Mouse (Mus musculus): Measurements from ENCODE around the gene Tdp2. TPM values are rescaled to one million over a fixed set of nuclear protein-coding genes. Genes with fewer than 3 reads are reported as not detected.

Gene Tdp2
- total and polyA plus RNA-seq, 3 experiments: 37.4 to 96.6 (median 44.5) TPM

DNA sequence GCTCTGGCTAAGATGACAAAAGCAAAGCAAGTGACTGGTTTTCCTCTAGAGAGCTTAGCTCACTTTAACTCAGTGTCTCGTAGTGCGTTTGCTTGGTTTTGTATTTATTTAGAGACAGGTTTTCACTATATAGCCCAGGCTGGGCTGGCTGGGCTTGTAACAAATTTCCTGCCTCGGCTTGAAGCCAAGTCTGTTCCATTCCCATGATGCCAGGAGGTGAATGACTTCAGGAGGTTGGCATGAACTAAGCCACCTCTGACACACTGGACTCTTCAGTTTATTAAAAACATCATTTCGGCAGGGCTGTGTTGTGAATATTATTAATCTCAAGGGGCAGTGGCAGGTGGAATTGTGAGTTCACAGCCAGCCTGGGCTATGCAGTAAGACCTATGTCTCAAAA is 5.9 kb upstream of the Tdp2 start:
- Histone ChIP-seq H3K9ac (ENCODE audit: insufficient read depth, low read depth) (no peak overlapping the region), H3K79me2 (replicated peaks; ENCODE audit: control insufficient read depth, extremely low read depth, insufficient read depth, poor library complexity, severe bottlenecking) (no peaks in the 10 kb centered on the region; the same call in none of the 2 replicates), H3K36me3 (replicated peaks in 1 of 2; ENCODE audit: control insufficient read depth in 1 of 2, insufficient read depth in 1 of 2, low read length in 1 of 2) (peaks cover 9 to 48% of the 10 kb centered on the region in 2 experiments), H3K27me3 (replicated peaks) (no peaks in the 10 kb centered on the region), H3K4me1 (ENCODE audit: control insufficient read depth in 1 of 2, insufficient read depth in 2 of 2) (peaks cover 0 to 9% of the 10 kb centered on the region in 2 experiments; a peak in 1 of 4 replicates), H3K4me3 (replicated peaks in 1 of 3; ENCODE audit: low read depth in 2 of 3, low read length in 2 of 3, poor library complexity in 1 of 3) (no peak overlapping the region), H3K27ac (ENCODE audit: insufficient read depth, low read depth) (no peak overlapping the region), H3K4me2 (ENCODE audit: insufficient read depth, low read depth, poor library complexity, severe bottlenecking) (no peak overlapping the region), H3K9me3 (replicated peaks; ENCODE audit: low read length) (no peaks in the 10 kb centered on the region)
- dilution Hi-C loops (cut with MboI; ENCODE audit: extremely low pct_ligation_motif_present, extremely low pct_unique_long_range_greater_than_20kb, low sequenced_read_pairs) (no loop called here), in situ Hi-C loops (cut with MboI; ENCODE audit: low pct_ligation_motif_present, low pct_unique_long_range_greater_than_20kb, low sequenced_read_pairs) (no loop called here)
- no peak for TF ChIP-seq ELF1 (IDR thresholded peaks at IDR 0.05; ENCODE audit: low read depth, low read length)
- TF ChIP-seq NELFE (IDR thresholded peaks at IDR 0.05; ENCODE audit: low read depth, low read length): no peak
- TF ChIP-seq SIN3A (IDR thresholded peaks at IDR 0.05; ENCODE audit: low read length): no peak
- no peak for TF ChIP-seq IRF4 (IDR thresholded peaks at IDR 0.05; ENCODE audit: low read depth, low read length)
- no peak for TF ChIP-seq CHD1 (IDR thresholded peaks at IDR 0.05; ENCODE audit: low read depth, low read length)
- no peak for TF ChIP-seq PAX5 (IDR thresholded peaks at IDR 0.05; ENCODE audit: low read length)
- no peak for TF ChIP-seq POLR2AphosphoS2 (IDR thresholded peaks at IDR 0.05; ENCODE audit: low read depth, low read length)
- no peak for TF ChIP-seq ETS1 (conservative IDR thresholded peaks at IDR 0.05; ENCODE audit: low read depth, low read length)
- no peak for TF ChIP-seq USF2 (conservative IDR thresholded peaks at IDR 0.05; ENCODE audit: low read depth, low read length)
- TF ChIP-seq ZC3H11A (IDR thresholded peaks at IDR 0.05; ENCODE audit: low read depth, low read length): no peak
- DNase-seq (ENCODE audit: extremely low read depth): no peak

DNA sequence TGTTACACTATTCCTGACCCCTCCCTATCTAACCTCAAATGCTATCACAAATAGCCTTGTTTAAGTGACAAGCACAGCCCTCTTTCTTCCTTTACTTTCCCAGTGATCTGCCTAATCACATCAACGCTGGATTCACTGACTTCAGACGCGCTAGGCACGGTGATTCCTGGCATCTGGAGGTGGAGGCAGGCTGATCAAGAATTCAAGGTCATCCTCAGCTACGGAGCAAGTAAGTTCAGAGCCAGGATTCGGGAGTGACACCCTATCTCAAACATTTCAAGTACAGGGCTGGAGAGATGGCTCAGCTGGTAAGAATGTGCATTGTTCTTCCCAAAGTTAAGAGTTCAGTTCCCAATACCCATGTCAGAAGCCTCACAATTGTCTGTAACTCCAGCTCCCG is 5.4 kb upstream of the Tdp2 start:
- H3K79me2 ChIP-seq (replicated peaks; ENCODE audit: control insufficient read depth, extremely low read depth, insufficient read depth, poor library complexity, severe bottlenecking): no peaks in the 10 kb centered on the region; the same call in none of the 2 replicates
- H3K4me3 ChIP-seq (replicated peaks in 1 of 3; ENCODE audit: low read depth in 2 of 3, low read length in 2 of 3, poor library complexity in 1 of 3): no peak overlapping the region
- TF ChIP-seq SIN3A (IDR thresholded peaks at IDR 0.05; ENCODE audit: low read length) (no peak), ZKSCAN1 (IDR thresholded peaks at IDR 0.05; ENCODE audit: borderline replicate concordance, low read depth, low read length) (no peak), ELF1 (IDR thresholded peaks at IDR 0.05; ENCODE audit: low read depth, low read length) (no peak)
- no peak overlapping the region for H3K9ac ChIP-seq (ENCODE audit: insufficient read depth, low read depth)
- peaks cover 0 to 9% of the 10 kb centered on the region in 2 experiments; a peak in 1 of 4 replicates for H3K4me1 ChIP-seq (ENCODE audit: control insufficient read depth in 1 of 2, insufficient read depth in 2 of 2)
- H3K4me2 ChIP-seq (ENCODE audit: insufficient read depth, low read depth, poor library complexity, severe bottlenecking): no peak overlapping the region
- H3K9me3 ChIP-seq (replicated peaks; ENCODE audit: low read length): no peaks in the 10 kb centered on the region
- DNase-seq (ENCODE audit: extremely low read depth): no peak
- H3K27me3 ChIP-seq (replicated peaks): no peaks in the 10 kb centered on the region
- peaks cover 7 to 46% of the 10 kb centered on the region in 2 experiments for H3K36me3 ChIP-seq (replicated peaks in 1 of 2; ENCODE audit: control insufficient read depth in 1 of 2, insufficient read depth in 1 of 2, low read length in 1 of 2)
- dilution Hi-C loops (cut with MboI; ENCODE audit: extremely low pct_ligation_motif_present, extremely low pct_unique_long_range_greater_than_20kb, low sequenced_read_pairs) (no loop called here), in situ Hi-C loops (cut with MboI; ENCODE audit: low pct_ligation_motif_present, low pct_unique_long_range_greater_than_20kb, low sequenced_read_pairs) (no loop called here)
- H3K27ac ChIP-seq (ENCODE audit: insufficient read depth, low read depth): no peak overlapping the region

DNA sequence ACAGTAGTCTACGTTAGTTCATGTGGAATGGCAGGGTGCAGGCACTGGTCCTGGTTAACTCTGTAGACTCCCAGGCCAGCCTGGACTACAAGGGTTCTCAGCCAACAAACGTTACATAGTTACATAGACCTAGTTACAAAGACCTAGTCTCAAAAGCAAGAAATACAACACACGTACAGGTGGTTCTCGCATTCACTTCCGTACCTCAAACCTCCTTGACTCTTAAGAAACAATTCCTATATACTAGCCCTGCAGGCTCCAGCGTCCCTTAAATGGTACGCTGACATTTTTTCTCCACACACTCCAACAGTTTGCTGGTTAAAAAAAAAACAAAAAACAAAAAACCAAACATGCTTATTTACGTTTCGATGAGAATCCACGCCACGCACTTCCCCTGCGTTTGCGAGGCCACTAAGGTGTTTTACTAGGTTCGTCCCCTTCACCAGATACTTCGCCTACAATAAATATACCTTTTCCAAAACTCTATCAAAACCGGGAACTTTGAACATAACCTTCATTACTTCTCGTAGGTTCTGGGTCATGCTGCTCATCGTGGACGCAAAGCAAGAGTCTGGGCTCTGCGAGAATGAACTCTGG is 625 bp upstream of the Tdp2 start:
- in situ Hi-C loops (cut with MboI; ENCODE audit: low pct_ligation_motif_present, low pct_unique_long_range_greater_than_20kb, low sequenced_read_pairs) (no loop called here), dilution Hi-C loops (cut with MboI; ENCODE audit: extremely low pct_ligation_motif_present, extremely low pct_unique_long_range_greater_than_20kb, low sequenced_read_pairs) (no loop called here)
- peak overlapping the region; percentile 31; the same call in 1 of the 2 replicates for H3K27ac ChIP-seq (ENCODE audit: insufficient read depth, low read depth)
- peaks cover 0 to 29% of the 10 kb centered on the region in 2 experiments; a peak in 3 of 4 replicates for H3K4me1 ChIP-seq (ENCODE audit: control insufficient read depth in 1 of 2, insufficient read depth in 2 of 2)
- H3K4me2 ChIP-seq (ENCODE audit: insufficient read depth, low read depth, poor library complexity, severe bottlenecking): peak overlapping the region; percentile 95
- H3K9me3 ChIP-seq (replicated peaks; ENCODE audit: low read length): no peaks in the 10 kb centered on the region
- DNase-seq (ENCODE audit: extremely low read depth): no peak
- 0 out of 2 replicates have a peak, but pooled peaks have one; percentile 12 for TF ChIP-seq EP300 (IDR thresholded peaks at IDR 0.05; ENCODE audit: low read length)
- 0 out of 2 replicates have a peak, but pooled peaks have one; percentile 55 for TF ChIP-seq ELF1 (IDR thresholded peaks at IDR 0.05; ENCODE audit: low read depth, low read length)
- no peak for TF ChIP-seq CTCF (conservative IDR thresholded peaks at IDR 0.05 in 1 of 2, IDR thresholded peaks at IDR 0.05 in 1 of 2; ENCODE audit: low read depth in 2 of 2, low read length in 2 of 2)
- peak; percentile 5; the same call in 1 of the 2 replicates for TF ChIP-seq MXI1 (IDR thresholded peaks at IDR 0.05; ENCODE audit: low read depth, low read length)
- no peak for TF ChIP-seq BHLHE40 (IDR thresholded peaks at IDR 0.05; ENCODE audit: low read depth, low read length)
- TF ChIP-seq MEF2A (IDR thresholded peaks at IDR 0.05; ENCODE audit: borderline replicate concordance, low read depth, low read length): no peak
- TF ChIP-seq RAD21 (IDR thresholded peaks at IDR 0.05; ENCODE audit: low read depth, low read length): no peak
- TF ChIP-seq CHD1 (IDR thresholded peaks at IDR 0.05; ENCODE audit: low read depth, low read length): 0 out of 2 replicates have a peak, but pooled peaks have one; percentile 80
- peak; percentile 47; the same call in 1 of the 2 replicates for TF ChIP-seq SIN3A (IDR thresholded peaks at IDR 0.05; ENCODE audit: low read length)
- no peak for TF ChIP-seq MAFK (IDR thresholded peaks at IDR 0.05; ENCODE audit: insufficient replicate concordance, low read length)
- peak overlapping the region; percentile 64 to 96 (median 68) for H3K4me3 ChIP-seq (replicated peaks in 1 of 3; ENCODE audit: low read depth in 2 of 3, low read length in 2 of 3, poor library complexity in 1 of 3)
- peak overlapping the region; percentile 87 for H3K9ac ChIP-seq (ENCODE audit: insufficient read depth, low read depth)
- H3K79me2 ChIP-seq (replicated peaks; ENCODE audit: control insufficient read depth, extremely low read depth, insufficient read depth, poor library complexity, severe bottlenecking): peaks cover 38% of the 10 kb centered on the region
- H3K36me3 ChIP-seq (replicated peaks in 1 of 2; ENCODE audit: control insufficient read depth in 1 of 2, insufficient read depth in 1 of 2, low read length in 1 of 2): peaks cover 2 to 32% of the 10 kb centered on the region in 2 experiments
- H3K27me3 ChIP-seq (replicated peaks): no peaks in the 10 kb centered on the region

Measured in CH12.LX (cell line).